Mouse (Mus musculus) T-helper 17 cell (primary cell): ENCODE data around the gene Tmigd1.

Source experiments
- in situ Hi-C, 2 experiments: fragments of 300-600 bp; cut with MboI, MseI; formaldehyde crosslinking; loops; 1 replicate in 1 of 2; 2 replicates in 1 of 2; pipeline ENCODE4 v1.15.1; 2025; ENCODE audit warnings: high pct_unique_total_duplicates in 2 of 2

Tmigd1 gene

GRCm38 (mm10) chr11:76901579-76902361 is at the start of gene Tmigd1:
Gene Tmigd1, plus strand, starts transcription at chr11:76902159.
- in situ Hi-C loops = loop anchor here in 1 of 2 experiments (10.0 kb wide), 1 partner anchor 117 kb away; no protein-coding TSS in a partner anchor

- in situ Hi-C loops = loop anchor here in 1 of 2 experiments (25.0 kb wide), 1 partner anchor 1667 kb away; the partner anchor contains the start of genes Dph1, Ovca2 and Rtn4rl1
These were observed 47.3 kb upstream of the Tmigd1 start for GRCm38 (mm10) chr11:76854475-76855341.

GRCm38 (mm10) chr11:76856601-76857000 is 45.4 kb upstream of the Tmigd1 start:
- in situ Hi-C loops = loop anchor here in 1 of 2 experiments (25.0 kb wide), 1 partner anchor 1669 kb away; the partner anchor contains the start of genes Dph1, Ovca2 and Rtn4rl1

- in situ Hi-C loops = loop anchor here in 1 of 2 experiments (25.0 kb wide), 1 partner anchor 1670 kb away; the partner anchor contains the start of genes Dph1, Ovca2 and Rtn4rl1
These were observed 44.8 kb upstream of the Tmigd1 start for GRCm38 (mm10) chr11:76857111-76857510.

DNA sequence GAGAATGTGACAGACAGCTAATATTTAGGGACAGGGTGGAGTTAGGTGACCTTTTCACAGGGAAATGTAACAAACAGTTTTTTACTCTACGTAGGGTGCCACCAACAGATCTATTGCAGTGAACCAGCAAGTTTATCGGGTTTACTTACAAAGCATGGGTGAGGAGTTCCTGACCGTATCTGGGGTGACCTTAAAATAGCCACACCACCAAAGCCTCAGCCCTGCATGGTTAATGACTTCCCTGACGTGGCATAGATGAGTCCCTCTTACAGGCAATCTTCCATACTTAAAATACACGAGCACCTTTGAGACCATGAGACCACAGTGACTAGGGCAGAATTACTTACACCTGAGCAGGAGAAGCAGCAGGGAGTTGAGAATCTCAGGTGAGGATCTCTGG is 43.2 kb upstream of the Tmigd1 start:
- in situ Hi-C loops = loop anchor here in 1 of 2 experiments (25.0 kb wide), 1 partner anchor 1671 kb away; the partner anchor contains the start of genes Dph1, Ovca2 and Rtn4rl1

- in situ Hi-C loops = loop anchor here in 1 of 2 experiments (25.0 kb wide), 1 partner anchor 1672 kb away; the partner anchor contains the start of genes Dph1, Ovca2 and Rtn4rl1
These were observed 42.7 kb upstream of the Tmigd1 start for GRCm38 (mm10) chr11:76859261-76859660.

DNA sequence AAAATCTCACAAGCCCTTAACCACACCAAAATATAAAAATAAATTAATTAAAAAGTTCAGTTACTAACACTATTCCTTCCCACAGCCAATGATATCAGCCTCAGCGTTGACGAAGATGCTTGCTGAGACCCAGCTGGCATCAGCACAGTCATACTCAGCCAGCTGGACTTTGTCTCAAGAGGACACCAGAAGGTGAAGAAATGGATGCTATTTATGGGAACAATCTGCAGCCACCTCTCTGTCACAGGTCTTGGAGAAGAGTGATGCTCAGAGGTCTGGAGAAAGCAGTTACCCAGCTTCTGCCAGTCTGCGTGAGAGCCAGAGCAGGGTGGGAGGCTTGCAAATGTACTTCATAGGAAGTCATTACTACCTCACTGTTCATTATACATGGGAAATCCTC is 40.8 kb upstream of the Tmigd1 start:
- in situ Hi-C loops = loop anchor here in 1 of 2 experiments (25.0 kb wide), 1 partner anchor 1674 kb away; the partner anchor contains the start of genes Dph1, Ovca2 and Rtn4rl1

DNA sequence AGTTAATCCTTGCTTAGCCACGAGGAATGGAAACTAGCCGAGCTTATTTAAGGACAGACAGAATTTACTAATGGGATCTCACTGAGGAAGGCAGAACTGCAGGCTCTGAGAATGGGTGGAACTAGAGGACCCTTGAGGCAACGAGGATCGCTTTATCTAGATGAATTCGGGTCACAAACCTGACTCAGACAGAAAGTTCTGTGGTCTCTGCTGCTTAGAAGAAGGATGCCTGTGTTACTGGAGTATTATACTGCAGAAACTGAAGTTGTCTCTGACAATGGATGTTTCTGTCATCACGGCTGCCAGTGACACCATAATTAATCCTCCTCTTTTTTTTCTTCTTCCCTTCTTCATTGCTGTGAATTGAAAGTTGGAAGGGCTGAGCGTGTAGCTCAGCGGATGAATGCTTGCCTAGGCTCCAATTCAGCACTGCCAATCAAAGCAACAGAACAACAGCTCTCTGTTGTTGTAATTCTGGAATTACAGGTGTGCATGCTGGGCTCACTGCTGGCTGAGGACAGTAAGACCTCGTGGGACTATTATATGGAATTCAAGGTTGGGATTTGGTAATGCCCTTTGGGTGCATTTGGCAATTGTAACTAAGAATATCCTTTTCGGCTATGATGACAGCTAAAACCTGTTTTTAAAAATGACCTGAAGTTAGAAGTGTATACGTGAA is 29.3 kb upstream of the Tmigd1 start:
- in situ Hi-C loops = loop anchor here in 1 of 2 experiments (25.0 kb wide), 1 partner anchor 1685 kb away; the partner anchor contains the start of genes Dph1, Ovca2 and Rtn4rl1

DNA sequence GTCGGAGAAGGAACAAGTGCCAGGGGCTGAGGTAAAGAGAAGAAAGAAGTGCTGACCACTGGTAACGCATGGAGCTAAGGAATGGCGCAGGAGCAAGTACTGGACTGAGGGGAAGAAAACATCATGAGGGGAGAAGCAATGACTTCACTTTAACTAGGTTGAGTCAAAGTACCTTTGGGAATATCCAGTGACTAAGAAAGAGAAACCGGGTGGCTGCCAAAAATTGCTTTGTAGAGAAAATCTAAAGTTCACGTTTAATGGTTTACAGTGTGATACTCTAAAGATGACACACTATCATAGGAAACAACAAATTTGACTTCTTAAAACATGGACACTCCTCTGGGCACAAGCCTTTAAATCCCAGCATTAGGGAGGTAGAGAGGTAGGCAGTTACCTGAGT is 28.1 kb upstream of the Tmigd1 start:
- in situ Hi-C loops = loop anchor here in 1 of 2 experiments (25.0 kb wide), 1 partner anchor 1687 kb away; the partner anchor contains the start of genes Dph1, Ovca2 and Rtn4rl1

DNA sequence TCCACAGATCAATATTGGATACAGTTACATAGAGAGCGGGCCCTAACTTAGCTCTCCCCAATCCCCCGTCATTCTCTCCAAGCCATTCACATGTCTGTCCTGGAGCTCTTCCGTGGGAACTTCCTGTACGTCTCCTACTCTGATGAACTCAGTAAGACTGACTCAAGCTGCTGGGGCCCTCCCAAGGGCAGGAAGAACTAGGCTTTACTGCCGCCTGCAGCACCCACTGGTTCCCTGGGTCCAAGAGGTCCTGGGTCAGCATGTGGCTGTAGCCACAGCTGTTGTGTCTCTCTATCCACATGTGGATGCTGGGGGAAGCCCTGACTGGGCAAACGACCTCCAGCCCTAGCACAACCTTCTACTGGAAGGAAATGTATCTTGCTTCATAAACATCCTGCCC is 27.2 kb upstream of the Tmigd1 start:
- in situ Hi-C loops = loop anchor here in 1 of 2 experiments (25.0 kb wide), 1 partner anchor 1687 kb away; the partner anchor contains the start of genes Dph1, Ovca2 and Rtn4rl1

- in situ Hi-C loops = no loop called here
These were observed 22.1 kb upstream of the Tmigd1 start for GRCm38 (mm10) chr11:76879816-76880215.

DNA sequence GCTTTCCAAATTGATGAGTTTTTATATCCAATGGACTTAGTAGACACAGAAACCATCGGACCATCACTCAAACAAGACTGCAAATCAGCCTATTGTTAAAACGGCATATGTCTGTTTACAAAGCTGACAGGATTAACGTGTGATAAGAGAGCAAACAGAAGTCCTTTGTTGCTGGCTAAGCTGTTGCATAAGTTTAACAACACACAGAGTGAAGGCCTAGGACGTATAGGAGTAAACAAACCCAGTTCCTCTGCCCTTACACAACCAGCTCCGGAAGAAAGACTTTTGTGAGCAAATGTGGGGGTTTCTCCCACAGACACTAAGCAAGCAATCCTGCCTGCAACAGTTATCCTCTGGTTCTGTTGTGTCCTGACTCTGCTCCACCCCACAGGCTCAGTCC is 17.5 kb upstream of the Tmigd1 start:
- in situ Hi-C loops = no loop called here

DNA sequence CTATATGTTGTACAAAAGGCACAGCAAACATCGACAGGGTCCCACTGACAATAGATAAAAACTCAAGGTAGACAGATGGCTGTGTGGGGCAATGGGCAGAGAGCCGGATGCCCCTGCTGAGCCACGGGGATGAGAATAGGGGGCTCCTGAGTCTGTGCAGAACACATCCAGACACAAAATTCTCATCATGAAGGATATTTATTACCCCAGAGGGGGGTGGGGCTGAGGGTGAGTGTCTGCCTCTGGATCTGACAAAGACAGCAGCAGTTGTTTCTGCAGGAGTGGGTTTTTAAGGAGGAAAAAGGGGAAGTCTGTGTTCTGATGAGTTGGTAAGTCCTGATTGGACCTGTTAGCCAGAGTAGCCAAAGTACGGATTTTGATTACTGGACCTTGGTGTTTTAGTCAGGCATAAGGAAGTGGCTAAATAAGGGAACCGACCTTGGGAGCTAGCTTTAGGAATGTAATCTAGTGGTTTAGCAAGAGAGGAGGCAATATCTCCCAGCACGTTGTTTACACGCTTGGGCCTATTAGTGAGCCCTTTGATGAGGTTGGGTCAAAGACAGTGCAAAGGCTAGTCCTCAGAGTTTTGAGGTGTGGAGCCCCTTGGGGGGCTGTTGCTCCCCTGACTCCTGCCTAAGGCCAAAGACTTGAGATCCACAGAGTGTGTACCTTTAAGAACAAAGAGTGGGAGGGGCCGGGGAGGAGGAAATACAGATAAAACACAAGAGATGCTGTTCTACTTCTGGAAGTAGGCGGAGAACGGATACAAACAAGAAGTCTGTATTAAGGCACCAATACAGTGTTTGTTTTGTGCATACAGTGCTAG is 12.4 kb upstream of the Tmigd1 start:
- in situ Hi-C loops = loop anchor here (5.0 to 10.0 kb wide), 3 partner anchors 42 to 215 kb away; partner anchors contain the start of genes Cpd (in 2 of the 2), Bhlha9 (in 1 of the 2) and Trarg1 (in 1 of the 2)

- in situ Hi-C loops = loop anchor here (5.0 to 10.0 kb wide), 3 partner anchors 44 to 216 kb away; partner anchors contain the start of genes Cpd (in 2 of the 2), Bhlha9 (in 1 of the 2) and Trarg1 (in 1 of the 2)
These were observed 10.8 kb upstream of the Tmigd1 start for GRCm38 (mm10) chr11:76891171-76891570.

DNA sequence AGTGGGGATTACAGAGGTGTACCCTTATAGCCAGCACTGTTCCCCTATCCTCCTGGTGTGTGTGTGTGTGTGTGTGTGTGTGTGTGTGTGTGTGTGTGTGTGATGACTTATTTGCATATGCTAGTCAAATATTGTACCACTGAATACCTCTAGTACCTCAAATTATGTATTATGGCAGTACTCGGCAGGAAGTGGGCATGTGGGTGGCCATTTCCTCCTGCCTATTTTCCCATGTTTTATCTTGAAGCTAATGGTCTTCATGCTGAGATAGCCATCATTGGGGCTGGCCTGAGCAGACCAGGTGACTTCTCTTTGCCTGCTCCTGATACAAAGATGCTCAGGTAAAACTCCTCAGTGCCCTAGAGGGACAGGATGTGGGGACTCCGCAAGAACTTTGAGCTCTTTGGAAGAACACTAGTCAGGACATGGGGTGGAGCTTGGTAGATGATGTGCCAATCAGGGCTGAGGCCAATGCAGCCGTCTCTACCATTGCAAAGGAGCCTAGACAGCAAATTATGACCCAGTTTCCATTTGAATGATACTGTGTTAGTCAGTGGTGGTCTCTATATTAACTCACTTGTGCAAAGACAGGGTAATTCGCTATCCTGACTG is 10.1 kb upstream of the Tmigd1 start:
- in situ Hi-C loops = loop anchor here (5.0 to 10.0 kb wide), 3 partner anchors 45 to 217 kb away; partner anchors contain the start of genes Cpd (in 2 of the 2), Bhlha9 (in 1 of the 2) and Trarg1 (in 1 of the 2)

- in situ Hi-C loops = loop anchor here (5.0 to 10.0 kb wide), 3 partner anchors 46 to 218 kb away; partner anchors contain the start of genes Cpd (in 2 of the 2), Bhlha9 (in 1 of the 2) and Trarg1 (in 1 of the 2)
These were observed 9.0 kb upstream of the Tmigd1 start for GRCm38 (mm10) chr11:76892972-76893371.

- in situ Hi-C loops = loop anchor here (5.0 to 10.0 kb wide), 3 partner anchors 46 to 219 kb away; partner anchors contain the start of genes Cpd (in 2 of the 2), Bhlha9 (in 1 of the 2) and Trarg1 (in 1 of the 2)
These were observed 8.4 kb upstream of the Tmigd1 start for GRCm38 (mm10) chr11:76893570-76893969.

GRCm38 (mm10) chr11:76894240-76894639 is 7.7 kb upstream of the Tmigd1 start:
- in situ Hi-C loops = loop anchor here (5.0 to 10.0 kb wide), 3 partner anchors 47 to 219 kb away; partner anchors contain the start of genes Cpd (in 2 of the 2), Bhlha9 (in 1 of the 2) and Trarg1 (in 1 of the 2)
